Mouse (Mus musculus) midbrain, embryonic 12.5 days (tissue): Measurements from ENCODE around the gene 2310061I04Rik. TPM values are rescaled to one million over a fixed set of nuclear protein-coding genes. Genes with fewer than 3 reads are reported as not detected.

Experiments used
- ATAC-seq: fragments of 200-750 bp; cut with Nextera tagmentation; 2 replicates; pipeline ENCODE4 v1.8.0; 2017; ENCODE audit warnings: low read depth, moderate TSS enrichment, moderate library complexity; ENCODE audit not compliant: low FRiP score
- H3K27ac ChIP-seq: fragments of 300-500 bp; sonication (generic); replicated peaks from 2 replicates; pipeline ENCODE4 v1.5.1; 2016; ENCODE audit warnings: mild to moderate bottlenecking
- H3K27me3 ChIP-seq: fragments of 300-500 bp; sonication (generic); 2 replicates; pipeline ENCODE4 v1.6.1; 2016; ENCODE audit warnings: mild to moderate bottlenecking
- H3K36me3 ChIP-seq: fragments of 300-500 bp; sonication (generic); 2 replicates; pipeline ENCODE4 v1.6.1; 2016
- H3K4me1 ChIP-seq: fragments of 300-500 bp; sonication (generic); 2 replicates; pipeline ENCODE4 v1.6.1; 2016
- H3K4me2 ChIP-seq: fragments of 300-500 bp; sonication (generic); replicated peaks from 2 replicates; pipeline ENCODE4 v1.6.1; 2016; ENCODE audit warnings: mild to moderate bottlenecking, moderate library complexity
- H3K4me3 ChIP-seq: fragments of 300-500 bp; sonication (generic); 2 replicates; pipeline ENCODE4 v1.5.1; 2016; ENCODE audit warnings: mild to moderate bottlenecking
- H3K9ac ChIP-seq: fragments of 300-500 bp; sonication (generic); replicated peaks from 2 replicates; pipeline ENCODE4 v1.6.1; 2016; ENCODE audit warnings: mild to moderate bottlenecking, moderate library complexity
- H3K9me3 ChIP-seq: fragments of 300-500 bp; sonication (generic); 2 replicates; pipeline ENCODE4 v1.6.1; 2016; ENCODE audit warnings: mild to moderate bottlenecking
- WGBS: fragments of 180-500 bp; shearing (Covaris S2); methylation state at CpG from one replicate; pipeline ENCODE4 v1.1.7; 2016; 5-methylcytosine and 5-hydroxymethylcytosine counted together
- polyA plus RNA-seq: library from polyadenylated mRNA; unstranded; fragments of >200 nt; fragmentation: Nextera tagmentation; extraction: Ambion mirVana; gene quantifications from 2 replicates; pipeline ENCODE4 v1.2.1, GENCODE M21; 2016

2310061I04Rik gene
- polyA plus RNA-seq, 1 experiment from 2014 or later: 24.9 TPM

DNA sequence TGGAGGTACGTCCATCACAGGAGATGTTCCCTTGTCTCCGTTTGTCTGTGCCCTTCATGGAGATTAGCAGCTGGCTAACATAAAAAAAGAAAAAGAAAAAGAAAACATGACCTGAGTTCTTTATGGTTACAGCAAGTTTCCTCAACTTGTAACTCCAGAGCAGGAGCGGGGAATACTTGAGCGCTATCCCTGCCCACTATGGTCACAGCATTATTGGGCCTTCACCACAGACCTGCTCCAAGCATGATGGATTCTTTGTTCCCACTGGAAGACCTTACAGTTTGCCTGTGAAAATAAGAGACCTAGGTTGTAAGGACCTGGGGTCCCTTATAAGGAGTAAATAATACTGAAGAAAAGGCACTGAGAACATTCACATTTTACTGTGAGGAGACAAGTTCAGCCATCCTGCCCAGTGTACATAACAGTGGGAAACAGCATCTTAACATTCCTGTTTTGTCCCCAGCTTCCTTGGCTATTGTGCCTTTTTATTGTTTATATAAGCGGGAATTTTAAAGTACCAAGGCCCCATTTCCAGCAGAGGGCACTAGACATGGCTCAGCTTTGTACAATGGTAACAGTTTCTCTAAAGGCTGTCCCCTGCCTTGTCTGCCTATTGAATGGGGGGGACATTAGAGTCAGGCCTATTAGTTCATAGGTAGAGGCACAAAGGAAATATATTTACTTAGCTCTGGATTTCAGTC lies 23.8 kb upstream of the 2310061I04Rik start:
- ATAC-seq: no peak
- Histone ChIP-seq H3K36me3 (peaks cover 28% of the 10 kb centered on the region), H3K27me3 (no peaks in the 10 kb centered on the region), H3K9ac (peak overlapping the region; percentile 28; the same call in 1 of the 2 replicates), H3K4me2 (peak overlapping the region; percentile 71), H3K9me3 (no peaks in the 10 kb centered on the region), H3K4me1 (peaks cover 22% of the 10 kb centered on the region), H3K4me3 (no peak overlapping the region), H3K27ac (peak overlapping the region; percentile 99)
- 66% methylated on average over 5 of the region's 5 CpGs for WGBS

DNA sequence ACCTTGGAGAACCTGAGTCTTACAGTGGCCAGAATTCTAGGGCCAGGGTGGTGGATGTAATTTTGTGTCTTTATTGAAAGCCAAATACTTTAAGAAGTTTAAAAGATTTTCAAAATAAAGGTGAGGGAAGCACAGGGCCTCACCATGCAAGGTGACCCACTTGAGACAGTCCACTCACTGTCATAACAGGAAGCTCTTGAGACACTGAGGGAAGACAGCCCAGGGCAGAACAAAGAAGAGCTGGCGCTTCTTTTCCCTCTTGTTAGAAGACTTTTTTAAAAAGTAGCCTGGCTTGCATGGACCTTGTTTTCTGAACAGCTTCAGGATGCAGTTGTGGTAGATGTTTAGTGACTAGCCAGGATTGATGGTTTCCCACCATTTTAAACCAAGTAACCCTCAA lies 23.2 kb upstream of the 2310061I04Rik start:
- Histone ChIP-seq H3K36me3 (peaks cover 23% of the 10 kb centered on the region), H3K9ac (peak overlapping the region; percentile 68; the same call in 1 of the 2 replicates), H3K9me3 (no peaks in the 10 kb centered on the region), H3K4me1 (peaks cover 26% of the 10 kb centered on the region), H3K4me3 (peak overlapping the region; percentile 78; the same call in 1 of the 2 replicates), H3K4me2 (peak overlapping the region; percentile 71), H3K27ac (peak overlapping the region; percentile 99), H3K27me3 (no peaks in the 10 kb centered on the region)
- ATAC-seq: no peak
- 85% methylated on average over 1 of the region's 1 CpGs for WGBS

DNA sequence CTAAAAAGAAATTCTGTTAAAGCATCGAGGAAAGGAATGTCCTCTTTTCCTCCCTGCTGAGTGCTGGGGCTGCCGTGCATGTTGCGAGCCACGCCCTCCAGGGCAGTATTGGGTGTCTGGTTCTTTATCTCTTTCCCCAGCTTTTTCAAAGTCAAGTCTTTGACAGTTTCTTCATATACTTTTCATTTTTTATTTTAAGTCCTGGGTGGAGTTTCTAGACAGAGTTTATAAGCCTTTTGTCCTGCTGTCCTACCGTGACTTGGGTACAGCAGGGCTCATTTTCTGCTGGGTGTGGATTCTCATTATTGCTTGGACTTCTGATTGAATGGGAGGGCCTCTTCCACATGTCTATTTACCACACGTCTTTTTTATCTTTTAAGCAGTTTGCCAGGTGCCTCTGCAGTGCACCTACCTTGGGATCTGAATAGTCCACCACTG lies 22.7 kb upstream of the 2310061I04Rik start:
- no peak for ATAC-seq
- WGBS: 55% methylated on average over 6 of the region's 6 CpGs
- peak overlapping the region; percentile 71 for H3K4me2 ChIP-seq
- peaks cover 18% of the 10 kb centered on the region for H3K36me3 ChIP-seq
- no peaks in the 10 kb centered on the region for H3K27me3 ChIP-seq
- peak overlapping the region; percentile 99 for H3K27ac ChIP-seq
- H3K4me1 ChIP-seq: peaks cover 29% of the 10 kb centered on the region
- no peaks in the 10 kb centered on the region for H3K9me3 ChIP-seq
- peak overlapping the region; percentile 78 for H3K4me3 ChIP-seq
- H3K9ac ChIP-seq: peak overlapping the region; percentile 68

DNA sequence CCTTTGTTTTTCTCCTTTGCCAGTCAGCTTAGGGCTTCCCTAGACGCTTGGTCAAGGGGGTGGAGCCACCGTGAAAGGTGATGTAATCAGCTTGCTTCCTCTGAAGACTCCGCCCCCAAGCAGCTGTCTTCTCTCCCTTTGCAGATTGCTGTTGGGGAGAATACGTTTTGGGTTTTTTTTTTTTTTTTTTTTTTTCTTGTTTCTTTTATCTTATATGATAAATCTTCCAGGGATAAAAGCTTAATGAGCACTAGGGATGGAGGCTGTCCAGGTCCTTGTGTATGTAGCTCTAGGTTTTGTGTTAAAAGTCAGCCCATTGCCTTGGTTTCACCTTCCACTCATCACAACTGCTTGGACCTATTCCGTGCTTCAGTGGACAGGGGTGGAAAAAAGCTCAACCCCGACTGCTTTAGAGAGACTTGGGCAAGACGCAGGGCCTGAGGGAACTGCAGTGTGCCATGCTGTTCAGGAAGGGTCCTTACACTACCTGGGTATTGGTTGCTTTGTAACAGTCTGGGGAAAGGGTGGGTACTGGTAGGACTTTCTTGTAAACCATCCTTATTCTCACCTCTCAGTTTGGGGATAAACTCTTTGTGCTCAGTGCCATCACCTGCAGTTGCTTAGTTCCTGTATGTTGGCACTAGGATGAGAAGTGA lies 22.0 kb upstream of the 2310061I04Rik start:
- WGBS: 9% methylated on average over 7 of the region's 7 CpGs
- peaks cover 29% of the 10 kb centered on the region for H3K4me1 ChIP-seq
- H3K4me2 ChIP-seq: peak overlapping the region; percentile 71
- peak overlapping the region; percentile 99 for H3K9ac ChIP-seq
- ATAC-seq: peak; percentile 42
- no peaks in the 10 kb centered on the region for H3K9me3 ChIP-seq
- peak overlapping the region; percentile 78 for H3K4me3 ChIP-seq
- peak overlapping the region; percentile 99 for H3K27ac ChIP-seq
- H3K36me3 ChIP-seq: peaks cover 13% of the 10 kb centered on the region
- no peaks in the 10 kb centered on the region for H3K27me3 ChIP-seq

DNA sequence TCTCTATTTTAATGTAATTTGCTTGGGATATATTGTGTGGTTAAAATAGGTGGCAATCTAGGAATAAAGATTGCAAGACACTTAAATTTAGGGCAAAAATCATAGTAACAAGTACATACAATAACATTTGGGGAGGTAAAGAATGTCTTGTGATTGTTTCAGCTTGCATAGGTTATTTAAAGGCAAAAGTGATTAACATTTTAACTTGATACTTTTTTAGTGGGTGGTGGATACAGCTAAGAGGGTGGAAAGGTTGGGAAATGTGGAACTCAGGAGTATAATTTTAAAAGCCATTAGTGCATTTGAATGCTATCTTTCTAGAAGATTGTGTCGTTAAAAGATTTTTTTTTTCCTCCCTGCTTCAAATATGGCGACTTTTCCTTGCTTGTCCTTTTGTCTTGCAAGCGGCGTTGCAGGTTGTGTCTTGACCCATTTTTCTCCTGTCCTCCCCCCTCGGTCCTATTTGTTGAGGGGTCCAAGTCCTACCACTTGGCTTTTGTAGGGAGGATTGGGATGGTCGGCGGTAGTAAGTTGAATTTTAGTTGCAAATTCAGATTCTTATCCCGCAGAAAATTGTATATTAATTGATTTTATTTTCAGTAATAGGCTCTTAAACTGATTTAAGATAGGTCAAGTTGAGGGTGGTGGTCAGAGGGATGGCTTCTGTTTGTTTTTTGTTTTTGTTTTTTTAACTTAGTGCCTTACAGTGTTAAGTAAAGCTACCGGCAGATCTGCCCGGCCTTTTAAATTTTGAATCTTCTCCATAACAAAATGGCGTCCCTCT lies 21.2 kb upstream of the 2310061I04Rik start:
- H3K36me3 ChIP-seq: peaks cover 12% of the 10 kb centered on the region
- H3K4me1 ChIP-seq: peaks cover 29% of the 10 kb centered on the region
- peak overlapping the region; percentile 99 for H3K27ac ChIP-seq
- no peaks in the 10 kb centered on the region for H3K9me3 ChIP-seq
- peak overlapping the region; percentile 71 for H3K4me2 ChIP-seq
- peak overlapping the region; percentile 78 for H3K4me3 ChIP-seq
- peak overlapping the region; percentile 99 for H3K9ac ChIP-seq
- no peak for ATAC-seq
- H3K27me3 ChIP-seq: no peaks in the 10 kb centered on the region
- WGBS: under 1% methylated on average over 11 of the region's 11 CpGs

DNA sequence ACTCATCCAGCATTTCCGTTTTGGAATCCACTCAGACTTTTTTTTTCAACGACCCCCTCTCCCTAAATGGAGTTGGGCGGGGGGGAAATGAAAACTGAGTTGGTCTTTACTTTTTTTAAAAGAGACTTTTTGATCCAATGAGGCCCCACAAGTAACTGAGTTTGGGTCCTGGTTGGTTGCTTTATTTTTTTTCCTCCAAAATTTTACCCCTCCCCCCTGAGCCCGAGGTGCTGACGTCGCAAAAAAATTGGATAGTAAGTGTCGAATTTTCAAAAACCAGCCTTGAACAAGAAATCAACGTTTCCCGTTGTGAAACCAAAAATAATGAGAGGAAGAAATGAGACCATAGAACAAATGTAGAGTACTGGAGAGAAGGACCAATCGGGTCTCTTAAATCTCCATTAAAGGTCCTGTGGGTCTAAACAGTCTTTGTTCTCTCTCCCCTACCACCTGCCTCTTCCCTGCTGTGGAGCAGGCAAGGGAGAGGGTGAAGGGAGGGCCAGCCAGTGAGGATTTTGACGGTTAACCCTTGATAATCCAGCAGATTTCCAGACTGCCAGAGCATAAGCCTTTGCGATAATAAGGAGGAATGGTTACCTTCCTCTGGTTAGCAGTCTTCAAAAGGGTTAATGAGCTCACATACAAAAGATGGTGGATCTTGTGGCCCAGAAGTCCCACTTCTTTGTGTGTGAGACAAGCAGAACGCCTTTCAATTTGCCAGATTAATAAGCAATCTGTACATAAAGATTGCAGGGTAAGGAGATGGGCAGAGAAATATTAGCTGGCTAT lies 20.4 kb upstream of the 2310061I04Rik start:
- under 1% methylated on average over 13 of the region's 13 CpGs for WGBS
- no peaks in the 10 kb centered on the region for H3K9me3 ChIP-seq
- peaks cover 29% of the 10 kb centered on the region for H3K4me1 ChIP-seq
- H3K27me3 ChIP-seq: no peaks in the 10 kb centered on the region
- peaks cover 16% of the 10 kb centered on the region for H3K36me3 ChIP-seq
- peak overlapping the region; percentile 99 for H3K9ac ChIP-seq
- H3K4me2 ChIP-seq: peak overlapping the region; percentile 71
- peak overlapping the region; percentile 78 for H3K4me3 ChIP-seq
- peak; percentile 11; the same call in 1 of the 2 replicates for ATAC-seq
- H3K27ac ChIP-seq: peak overlapping the region; percentile 99

DNA sequence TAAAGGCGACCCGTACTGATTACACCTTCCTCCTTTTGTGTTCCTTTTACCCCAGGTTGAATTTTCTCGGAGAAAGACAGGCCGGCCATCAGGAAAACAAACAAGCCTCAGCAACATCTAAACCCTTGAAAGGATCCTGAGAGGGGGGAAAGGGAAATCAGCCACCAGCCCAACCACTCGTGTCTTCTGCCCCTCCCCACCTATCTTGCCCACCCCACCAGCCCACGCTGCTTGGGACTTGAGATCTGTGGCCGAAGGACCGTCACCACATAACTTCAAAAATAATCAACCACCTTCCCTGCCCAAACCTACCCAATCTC lies 19.9 kb upstream of the 2310061I04Rik start:
- no peaks in the 10 kb centered on the region for H3K27me3 ChIP-seq
- peaks cover 29% of the 10 kb centered on the region for H3K4me1 ChIP-seq
- peak overlapping the region; percentile 78 for H3K4me3 ChIP-seq
- WGBS: under 1% methylated on average over 8 of the region's 8 CpGs
- H3K36me3 ChIP-seq: peaks cover 21% of the 10 kb centered on the region
- ATAC-seq: no peak
- no peaks in the 10 kb centered on the region for H3K9me3 ChIP-seq
- peak overlapping the region; percentile 99 for H3K9ac ChIP-seq
- peak overlapping the region; percentile 99 for H3K27ac ChIP-seq
- H3K4me2 ChIP-seq: peak overlapping the region; percentile 71

DNA sequence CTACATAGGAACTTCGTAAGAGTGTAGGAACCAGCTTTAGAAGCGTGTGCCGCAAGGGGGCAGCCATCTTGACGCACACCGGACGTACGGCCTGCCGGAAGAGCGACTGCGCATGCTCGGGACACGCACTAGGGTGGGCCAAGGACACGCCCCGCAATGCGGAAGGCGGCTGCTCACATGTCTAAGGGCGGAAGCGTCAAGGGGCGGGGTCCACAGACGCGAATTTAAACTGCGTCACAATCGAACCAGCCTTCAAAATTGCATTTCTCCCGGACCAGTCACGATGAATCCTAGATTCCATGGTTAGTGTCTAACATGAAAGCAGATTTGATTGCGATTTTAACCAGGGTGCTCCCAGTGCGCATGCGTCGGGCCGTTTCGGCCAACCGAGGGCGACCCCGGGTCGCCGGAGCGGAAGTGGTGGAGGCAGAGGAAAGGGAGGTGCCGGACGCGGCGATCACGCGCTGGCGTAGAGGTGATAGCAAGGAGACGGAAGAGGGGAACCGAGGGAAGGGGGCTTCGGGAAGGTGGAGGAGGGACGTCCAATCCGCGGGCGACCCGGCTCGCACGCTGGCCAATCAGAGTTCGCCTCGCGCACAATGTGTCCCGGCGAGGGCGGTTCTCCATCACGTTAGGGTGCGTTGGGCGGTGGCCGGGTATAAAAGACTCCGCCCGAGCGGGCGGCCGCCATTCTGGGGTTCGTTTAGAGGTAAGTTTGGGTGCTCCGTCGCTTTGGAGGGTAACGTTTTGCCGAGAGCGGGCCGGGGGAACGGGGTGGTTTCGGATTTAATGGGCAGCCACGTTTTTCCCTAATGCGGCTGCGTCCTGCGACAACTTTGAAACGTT lies 19.3 kb upstream of the 2310061I04Rik start, which contains the start of the genes Mrps18b and Ppp1r10:
TSS of gene Mrps18b (minus strand) at position 93 of the 846 bp plus-strand sequence.
TSS of gene Ppp1r10 (plus strand) at position 138 of the 846 bp plus-strand sequence.
- H3K36me3 ChIP-seq: peaks cover 24% of the 10 kb centered on the region
- H3K9me3 ChIP-seq: no peaks in the 10 kb centered on the region
- H3K27ac ChIP-seq: peak within 1 kb of the TSS; percentile 99
- under 1% methylated on average over 83 of the region's 83 CpGs for WGBS
- peak within 1 kb of the TSS; percentile 99 for H3K9ac ChIP-seq
- H3K4me1 ChIP-seq: peaks cover 29% of the 10 kb centered on the region
- ATAC-seq: peak; percentile 92
- peak within 1 kb of the TSS; percentile 71 for H3K4me2 ChIP-seq
- peak within 1 kb of the TSS; percentile 78 for H3K4me3 ChIP-seq
- H3K27me3 ChIP-seq: no peaks in the 10 kb centered on the region

DNA sequence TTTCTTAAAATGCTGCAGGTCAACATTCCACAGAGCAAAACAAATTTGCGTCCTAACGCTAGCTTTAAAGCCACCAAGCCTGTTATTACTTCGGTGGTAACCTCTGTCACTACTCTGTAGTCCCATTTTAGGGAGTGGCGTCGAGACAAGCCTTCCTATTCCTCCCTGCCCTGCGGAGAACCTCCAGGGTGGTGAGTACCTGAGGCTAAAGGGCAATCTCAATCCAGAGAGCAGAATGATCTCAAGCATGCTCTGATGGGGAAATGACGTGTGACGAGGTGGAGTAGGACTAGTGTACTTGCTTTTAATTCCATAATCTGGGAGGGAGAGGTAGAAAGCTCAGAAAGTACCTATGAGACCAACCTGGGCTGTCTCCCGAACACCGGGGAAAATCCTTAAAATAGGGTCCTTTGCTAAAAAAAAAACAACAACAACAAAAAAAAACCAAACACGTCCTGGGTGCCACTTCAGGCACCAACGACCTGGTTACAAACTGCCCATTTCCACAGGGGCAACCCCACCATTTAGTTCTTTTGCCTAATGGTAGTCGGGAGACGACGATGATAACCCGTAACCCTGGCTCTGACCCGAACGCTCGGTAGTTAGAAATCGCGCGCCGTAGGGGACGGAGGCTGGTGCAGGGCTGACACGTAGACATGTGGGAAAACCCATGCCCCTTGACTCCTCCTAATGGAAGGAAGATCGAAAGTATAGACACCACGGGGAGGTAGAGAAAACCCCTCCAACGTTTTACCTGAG lies 18.5 kb upstream of the 2310061I04Rik start:
- Histone ChIP-seq H3K36me3 (peaks cover 31% of the 10 kb centered on the region), H3K9me3 (no peaks in the 10 kb centered on the region), H3K27me3 (no peaks in the 10 kb centered on the region), H3K4me1 (peaks cover 22% of the 10 kb centered on the region), H3K9ac (peak overlapping the region; percentile 63), H3K4me3 (peak overlapping the region; percentile 78), H3K27ac (peak overlapping the region; percentile 99), H3K4me2 (peak overlapping the region; percentile 71)
- ATAC-seq: no peak
- WGBS: 4% methylated on average over 28 of the region's 28 CpGs

DNA sequence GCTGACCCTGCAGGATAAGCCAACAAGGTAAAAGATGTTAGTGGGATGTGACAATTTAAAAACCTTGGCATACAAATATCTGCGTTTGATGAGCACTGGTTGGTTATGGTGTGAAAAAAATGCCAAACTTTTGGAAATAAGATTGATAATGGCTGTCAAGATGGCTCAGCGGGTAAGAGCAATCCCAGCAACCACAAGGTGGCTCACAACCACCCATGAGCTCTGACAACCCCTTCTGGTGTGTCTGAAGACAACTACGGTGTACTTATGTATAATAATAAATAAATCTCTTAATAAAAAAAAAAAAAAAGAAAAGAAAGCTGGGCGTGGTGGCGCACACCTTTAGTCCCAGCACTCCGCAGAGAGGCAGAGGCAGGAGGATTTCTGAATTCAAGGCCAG lies 17.7 kb upstream of the 2310061I04Rik start:
- H3K4me1 ChIP-seq: peaks cover 17% of the 10 kb centered on the region
- peaks cover 31% of the 10 kb centered on the region for H3K36me3 ChIP-seq
- H3K4me3 ChIP-seq: peak overlapping the region; percentile 78; the same call in 1 of the 2 replicates

More for the DNA sequence above, 17.7 kb upstream of the 2310061I04Rik start:
- peak overlapping the region; percentile 71; the same call in 1 of the 2 replicates for H3K4me2 ChIP-seq
- no peak overlapping the region for H3K27ac ChIP-seq
- no peaks in the 10 kb centered on the region for H3K9me3 ChIP-seq
- no peaks in the 10 kb centered on the region for H3K27me3 ChIP-seq
- no peak for ATAC-seq
- no peak overlapping the region for H3K9ac ChIP-seq
- 87% methylated on average over 6 of the region's 6 CpGs for WGBS
